Mouse (Mus musculus) limb, embryonic 11.5 days (tissue): Measurements from ENCODE around the gene Cby3. TPM values are rescaled to one million over a fixed set of nuclear protein-coding genes. Genes with fewer than 3 reads are reported as not detected.

ENCODE experiments used
- ATAC-seq: fragments of 200-750 bp; cut with Nextera tagmentation; 2 replicates; pipeline ENCODE4 v1.8.0; 2017; ENCODE audit warnings: low read depth; ENCODE audit not compliant: insufficient number of reproducible peaks, low FRiP score, low TSS enrichment
- DNase-seq: peaks from one replicate; pipeline ENCODE4 v3.0.0-alpha.2; 2015; ENCODE audit warnings: low spot score
- H3K27ac ChIP-seq: fragments of 300-500 bp; sonication (generic); replicated peaks from 2 replicates; pipeline ENCODE4 v1.5.1; 2014; ENCODE audit warnings: low read depth, mild to moderate bottlenecking, low read length
- H3K27me3 ChIP-seq: fragments of 300-500 bp; sonication (generic); 2 replicates; pipeline ENCODE4 v1.6.1; 2014; ENCODE audit warnings: mild to moderate bottlenecking, low read length, mixed read lengths; ENCODE audit not compliant: control insufficient read depth, insufficient read depth
- H3K36me3 ChIP-seq: fragments of 300-500 bp; sonication (generic); 2 replicates; pipeline ENCODE4 v1.6.1; 2014; ENCODE audit warnings: mild to moderate bottlenecking, low read length, moderate library complexity, mixed read lengths; ENCODE audit not compliant: control insufficient read depth, insufficient read depth
- H3K4me1 ChIP-seq: fragments of 300-500 bp; sonication (generic); 2 replicates; pipeline ENCODE4 v1.6.1; 2014; ENCODE audit warnings: low read length, mixed read lengths; ENCODE audit not compliant: control insufficient read depth, insufficient read depth
- H3K4me2 ChIP-seq: fragments of 300-500 bp; sonication (generic); 2 replicates; pipeline ENCODE4 v1.6.1; 2014; ENCODE audit warnings: low read depth, mild to moderate bottlenecking, moderate library complexity; ENCODE audit not compliant: severe bottlenecking
- H3K4me3 ChIP-seq: fragments of 300-500 bp; sonication (generic); 2 replicates; pipeline ENCODE4 v1.5.1; 2014; ENCODE audit warnings: low read depth, low read length
- H3K9ac ChIP-seq: fragments of 300-500 bp; sonication (generic); 2 replicates; pipeline ENCODE4 v1.6.1; 2014; ENCODE audit warnings: mild to moderate bottlenecking, low read length
- H3K9me3 ChIP-seq: fragments of 300-500 bp; sonication (generic); 2 replicates; pipeline ENCODE4 v1.6.1; 2016; ENCODE audit warnings: low read length; ENCODE audit not compliant: control insufficient read depth
- WGBS: fragments of 180-500 bp; shearing (Covaris S2); extraction: QIAGEN DNeasy Blood & Tissue Kit; methylation state at CpG from one replicate; pipeline ENCODE4 v1.1.7; 2014; 5-methylcytosine and 5-hydroxymethylcytosine counted together
- polyA plus RNA-seq: library from polyadenylated mRNA; unstranded; fragments of >200 nt; fragmentation: Nextera tagmentation; extraction: Ambion mirVana; gene quantifications from 2 replicates; pipeline ENCODE4 v1.2.1, GENCODE M21; 2014

Cby3 gene
- polyA plus RNA-seq, 1 experiment from 2014 or later: not detected

- WGBS: 9% methylated on average over 7 of the region's 7 CpGs
- no peaks in the 10 kb centered on the region for H3K27me3 ChIP-seq
- H3K9me3 ChIP-seq: no peaks in the 10 kb centered on the region
- H3K4me3 ChIP-seq: peak overlapping the region; percentile 74
- ATAC-seq (no peak), DNase-seq (no peak)
- peak overlapping the region; percentile 83 for H3K27ac ChIP-seq
- H3K36me3 ChIP-seq: no peaks in the 10 kb centered on the region
- peaks cover 4% of the 10 kb centered on the region; the same call in 1 of the 2 replicates for H3K4me1 ChIP-seq
- peak overlapping the region; percentile 70 for H3K4me2 ChIP-seq
- peak overlapping the region; percentile 84 for H3K9ac ChIP-seq
Observed at GRCm38 (mm10) chr11:50326302-50326966, 27.8 kb upstream of the Cby3 start.

- WGBS: 92% methylated on average over 3 of the region's 3 CpGs
Observed at GRCm38 (mm10) chr11:50328075-50328625, 26.1 kb upstream of the Cby3 start.

GRCm38 (mm10) chr11:50329378-50329777 lies 24.9 kb upstream of the Cby3 start:
- Histone ChIP-seq H3K27ac (no peak overlapping the region), H3K4me1 (no peaks in the 10 kb centered on the region), H3K4me2 (no peak overlapping the region), H3K36me3 (no peaks in the 10 kb centered on the region), H3K9me3 (no peaks in the 10 kb centered on the region), H3K4me3 (no peak overlapping the region), H3K9ac (no peak overlapping the region), H3K27me3 (no peaks in the 10 kb centered on the region)
- WGBS: 96% methylated on average over 1 of the region's 1 CpGs
- ATAC-seq (no peak), DNase-seq (no peak)

More at GRCm38 (mm10) chr11:50328075-50328625, 26.1 kb upstream of the Cby3 start:
- H3K9me3 ChIP-seq: no peaks in the 10 kb centered on the region
- no peak overlapping the region for H3K27ac ChIP-seq
- peaks cover 4% of the 10 kb centered on the region; the same call in 1 of the 2 replicates for H3K4me1 ChIP-seq
- no peaks in the 10 kb centered on the region for H3K36me3 ChIP-seq
- H3K9ac ChIP-seq: no peak overlapping the region
- DNase-seq (no peak), ATAC-seq (no peak)
- H3K4me3 ChIP-seq: no peak overlapping the region
- H3K27me3 ChIP-seq: no peaks in the 10 kb centered on the region
- H3K4me2 ChIP-seq: no peak overlapping the region

- no peaks in the 10 kb centered on the region for H3K27me3 ChIP-seq
- no peaks in the 10 kb centered on the region for H3K9me3 ChIP-seq
- ATAC-seq (no peak), DNase-seq (no peak)
- H3K4me2 ChIP-seq: no peak overlapping the region
- no peak overlapping the region for H3K9ac ChIP-seq
- H3K36me3 ChIP-seq: no peaks in the 10 kb centered on the region
- WGBS: 87% methylated on average over 3 of the region's 3 CpGs
- H3K27ac ChIP-seq: no peak overlapping the region
- H3K4me3 ChIP-seq: no peak overlapping the region
- H3K4me1 ChIP-seq: no peaks in the 10 kb centered on the region
Observed at GRCm38 (mm10) chr11:50333181-50333580, 21.1 kb upstream of the Cby3 start.

- DNase-seq: no peak
- Histone ChIP-seq H3K9ac (no peak overlapping the region), H3K4me2 (no peak overlapping the region), H3K4me3 (no peak overlapping the region), H3K27me3 (no peaks in the 10 kb centered on the region), H3K36me3 (no peaks in the 10 kb centered on the region), H3K27ac (no peak overlapping the region), H3K9me3 (no peaks in the 10 kb centered on the region), H3K4me1 (no peaks in the 10 kb centered on the region)
- WGBS: 44% methylated on average over 1 of the region's 1 CpGs
- no peak for ATAC-seq
Observed at GRCm38 (mm10) chr11:50336126-50336525, 18.1 kb upstream of the Cby3 start.

GRCm38 (mm10) chr11:50336891-50337290 lies 17.4 kb upstream of the Cby3 start:
- Histone ChIP-seq H3K9ac (no peak overlapping the region), H3K4me1 (no peaks in the 10 kb centered on the region), H3K27ac (no peak overlapping the region), H3K4me3 (no peak overlapping the region), H3K9me3 (no peaks in the 10 kb centered on the region), H3K36me3 (no peaks in the 10 kb centered on the region), H3K4me2 (no peak overlapping the region), H3K27me3 (no peaks in the 10 kb centered on the region)
- ATAC-seq (no peak), DNase-seq (no peak)
- 80% methylated on average over 4 of the region's 4 CpGs for WGBS

GRCm38 (mm10) chr11:50345486-50345885 lies 8.8 kb upstream of the Cby3 start:
- Histone ChIP-seq H3K4me3 (no peak overlapping the region), H3K9me3 (no peaks in the 10 kb centered on the region), H3K4me1 (no peaks in the 10 kb centered on the region), H3K9ac (no peak overlapping the region), H3K36me3 (no peaks in the 10 kb centered on the region), H3K27me3 (no peaks in the 10 kb centered on the region), H3K27ac (no peak overlapping the region), H3K4me2 (no peak overlapping the region)
- ATAC-seq (no peak), DNase-seq (no peak)
- WGBS: 84% methylated on average over 4 of the region's 4 CpGs

- Histone ChIP-seq H3K27me3 (no peaks in the 10 kb centered on the region), H3K27ac (no peak overlapping the region), H3K4me1 (no peaks in the 10 kb centered on the region), H3K36me3 (no peaks in the 10 kb centered on the region), H3K9me3 (no peaks in the 10 kb centered on the region), H3K9ac (no peak overlapping the region), H3K4me3 (no peak overlapping the region), H3K4me2 (no peak overlapping the region)
- 86% methylated on average over 9 of the region's 9 CpGs for WGBS
- no peak for DNase-seq
- ATAC-seq: no peak
Observed at GRCm38 (mm10) chr11:50346256-50347032, 7.8 kb upstream of the Cby3 start.
